Comparison of ENCODE assay signal across 8 mouse cellular contexts in the genomic region with DNA sequence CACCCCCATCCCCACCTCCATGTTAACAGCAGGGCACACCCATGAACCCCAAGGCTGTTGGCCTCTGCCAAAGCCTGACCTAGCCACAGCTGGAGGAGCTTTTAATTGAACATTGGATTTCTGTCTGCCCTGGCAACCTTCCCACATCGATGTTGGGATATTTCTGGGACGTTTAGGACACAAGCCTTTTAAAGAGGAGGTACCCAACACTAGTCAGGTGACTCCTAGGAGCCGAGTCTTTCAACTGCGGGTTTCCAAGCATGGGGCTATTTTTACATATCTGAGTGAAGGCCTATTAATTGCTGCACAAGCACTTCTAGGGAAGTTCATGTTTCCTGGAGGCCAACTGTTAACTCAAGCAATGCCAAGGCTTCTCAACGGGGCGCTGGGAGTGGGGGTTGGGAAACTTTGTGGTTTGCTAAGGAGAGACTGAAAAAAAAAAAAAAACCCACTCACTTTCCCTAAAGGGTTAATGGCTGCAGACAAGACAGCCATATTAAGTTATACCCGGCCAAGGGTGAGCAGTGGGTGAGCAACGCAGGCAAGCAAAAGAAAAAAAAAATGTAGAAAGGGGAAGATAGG.
DNase-seq lines count a peak whose midpoint lies in the region; ATAC-seq and TF ChIP-seq lines count a peak whose summit lies in the region.

No protein-coding gene starts in this region.

- no peak for TF ChIP-seq CTCF in bone marrow macrophage, adult 2 months (IDR thresholded peaks at IDR 0.05; ENCODE audit: low read depth, low read length)
- no peak for TF ChIP-seq CTCF in liver, embryonic 14.5 days (IDR thresholded peaks at IDR 0.05; ENCODE audit: low read depth)

- DNase-seq in cerebellum, postnatal 14 days: peak; percentile 40 to 58
- no peak for DNase-seq in cerebellum, adult 11 months
- DNase-seq in liver, embryonic 14.5 days (ENCODE audit: low read depth in 3 of 3, low spot score in 3 of 3): no peak
- DNase-seq in left cerebral cortex, adult 18-20 months (ENCODE audit: low spot score in 2 of 2): no peak
- no peak for DNase-seq in thymus, adult 18-20 months

- H3K27me3 ChIP-seq in liver, embryonic 14.5 days (ENCODE audit: control insufficient read depth, insufficient read depth, low read length): no peaks in the 10 kb centered on the region

- H3K4me1 ChIP-seq in bone marrow macrophage, adult 2 months (ENCODE audit: control insufficient read depth, insufficient read depth, low read length): peaks cover 73% of the 10 kb centered on the region
- peaks cover 0 to 20% of the 10 kb centered on the region in 2 experiments; a peak in 2 of 4 replicates for H3K4me1 ChIP-seq in liver, embryonic 14.5 days (replicated peaks; ENCODE audit: control insufficient read depth in 2 of 2, insufficient read depth in 2 of 2, low read length in 1 of 2)

- H3K9me3 ChIP-seq in liver, embryonic 14.5 days (ENCODE audit: control insufficient read depth, low read length): no peaks in the 10 kb centered on the region

- H3K9ac ChIP-seq in liver, embryonic 14.5 days (replicated peaks): no peak overlapping the region

- peak; percentile 27 to 42 for ATAC-seq in hematopoietic stem cell, adult 5-6 weeks (replicated peaks in 1 of 2; ENCODE audit: insufficient read depth in 1 of 2, low FRiP score in 2 of 2, low TSS enrichment in 1 of 2, low read depth in 1 of 2, poor library complexity in 2 of 2, severe bottlenecking in 2 of 2)
- 0 out of 2 replicates have a peak, but pooled peaks have one; percentile 13 for ATAC-seq in liver, embryonic 14.5 days (ENCODE audit: insufficient read depth)
- no peak for ATAC-seq in CD4-positive, CD25-positive, alpha-beta regulatory T cell, adult 4 months

- 5% methylated on average over 8 of the region's 8 CpGs for WGBS in liver, embryonic 14.5 days (ENCODE audit: insufficient replicate concordance)

- TF ChIP-seq EP300 in liver, embryonic 14.5 days (IDR thresholded peaks at IDR 0.05; ENCODE audit: low read depth): no peak

- H3K27ac ChIP-seq in bone marrow macrophage, adult 2 months (ENCODE audit: insufficient read depth, low read depth, low read length): peak overlapping the region; percentile 99
- H3K27ac ChIP-seq in liver, embryonic 14.5 days: no peak overlapping the region

- TF ChIP-seq POLR2A in bone marrow macrophage, adult 2 months (IDR thresholded peaks at IDR 0.05; ENCODE audit: borderline replicate concordance, low read depth, low read length): no peak

- H3K36me3 ChIP-seq in liver, embryonic 14.5 days (replicated peaks; ENCODE audit: control insufficient read depth, insufficient read depth, low read depth): no peaks in the 10 kb centered on the region

- peak overlapping the region; percentile 43 for H3K4me3 ChIP-seq in bone marrow macrophage, adult 2 months (ENCODE audit: insufficient read depth, low read length)
- no peak overlapping the region for H3K4me3 ChIP-seq in liver, embryonic 14.5 days (ENCODE audit: insufficient read depth in 1 of 2, low read depth in 2 of 2, low read length in 2 of 2)

- no peak overlapping the region for H3K4me2 ChIP-seq in liver, embryonic 14.5 days (ENCODE audit: low read depth)

Comparison
In these comparisons a context has a peak if more than half of its experiments do, and no peak if none do; other contexts are left out.
1. DNase-seq: peak in cerebellum, postnatal 14 days (2 of 2); none in cerebellum, adult 11 months (single experiment), liver, embryonic 14.5 days (0 of 3), left cerebral cortex, adult 18-20 months (0 of 2) and thymus, adult 18-20 months (0 of 2).